Mouse (Mus musculus) CD8-positive naive resting alpha-beta T cell, adult 2 months (primary cell): ENCODE data around the gene 2310011J03Rik.
"Not testable (repeated sequence)": the region's sequence is repeated elsewhere in the genome, so short reads cannot be mapped to it uniquely, and the experiment has no call there.

Source experiments
- DNase-seq, 2 experiments: peaks; one replicate each; pipeline ENCODE4 v3.0.0; 2022; ENCODE audit warnings: low read depth in 2 of 2, low spot score in 2 of 2

Gene 2310011J03Rik

DNA sequence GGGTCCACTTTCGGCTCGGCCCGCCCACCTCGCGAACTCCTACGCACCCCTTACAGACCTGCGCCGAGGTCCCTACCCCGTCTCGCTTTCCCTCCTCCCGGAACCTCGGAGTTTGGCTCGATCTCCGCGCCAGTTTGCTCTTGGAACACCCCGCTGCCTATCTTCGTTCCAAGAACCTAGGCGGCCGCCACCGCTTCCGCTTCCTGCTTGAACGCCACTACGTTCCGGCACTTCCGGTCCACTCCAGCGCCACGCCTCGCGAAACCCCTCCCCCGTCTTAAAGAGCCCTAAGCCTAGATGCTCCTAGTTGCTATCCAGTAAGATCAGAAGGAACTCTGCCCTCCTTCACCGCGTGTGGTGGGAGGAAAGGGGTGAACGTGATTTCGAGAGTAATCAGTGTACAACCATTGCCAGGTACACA, at the start of gene 2310011J03Rik:
2310011J03Rik (minus strand) TSS at position 198 of the 421 bp plus-strand sequence.
- DNase-seq: peak; percentile 76 to 87

DNA sequence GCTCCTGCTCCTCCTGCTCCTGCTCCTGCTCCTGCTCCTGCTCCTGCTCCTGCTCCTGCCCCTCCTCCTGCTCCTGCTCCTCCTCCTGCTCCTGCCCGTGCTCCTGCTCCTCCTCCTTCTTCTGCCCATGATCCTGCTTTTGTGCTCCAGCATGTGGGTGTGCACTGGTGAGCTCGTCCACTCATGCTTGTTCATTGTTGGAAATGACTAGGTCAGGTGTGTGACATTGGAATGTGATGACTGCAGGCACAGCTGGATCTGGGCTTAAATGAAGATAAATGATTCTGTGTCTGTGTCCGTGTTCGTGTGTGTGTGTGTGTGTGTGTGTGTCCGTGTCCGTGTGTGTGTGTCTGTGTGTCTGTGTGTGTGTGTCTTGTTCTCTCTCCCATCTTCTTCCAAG, 48.1 kb upstream of the 2310011J03Rik start:
- DNase-seq: no peak

DNA sequence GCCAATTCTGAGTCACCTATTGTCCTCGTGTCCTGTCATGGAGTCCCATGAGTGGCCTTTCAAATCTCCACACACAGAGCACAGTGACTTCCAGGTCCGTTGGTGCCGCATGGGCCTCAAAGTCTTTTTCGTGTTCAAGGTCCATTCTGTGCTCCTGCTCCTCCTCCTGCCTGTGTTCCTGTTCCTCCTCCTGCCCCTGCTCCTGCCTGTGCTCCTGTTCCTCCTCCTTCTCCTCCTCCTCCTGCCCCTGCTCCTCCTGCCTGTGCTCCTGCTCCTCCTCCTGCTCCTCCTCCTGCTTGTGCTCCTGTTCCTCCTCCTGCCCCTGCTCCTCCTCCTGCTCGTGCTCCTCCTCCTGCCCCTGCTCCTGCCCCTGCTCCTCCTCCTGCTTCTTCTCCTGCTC, 47.6 kb upstream of the 2310011J03Rik start:
- no peak for DNase-seq

DNA sequence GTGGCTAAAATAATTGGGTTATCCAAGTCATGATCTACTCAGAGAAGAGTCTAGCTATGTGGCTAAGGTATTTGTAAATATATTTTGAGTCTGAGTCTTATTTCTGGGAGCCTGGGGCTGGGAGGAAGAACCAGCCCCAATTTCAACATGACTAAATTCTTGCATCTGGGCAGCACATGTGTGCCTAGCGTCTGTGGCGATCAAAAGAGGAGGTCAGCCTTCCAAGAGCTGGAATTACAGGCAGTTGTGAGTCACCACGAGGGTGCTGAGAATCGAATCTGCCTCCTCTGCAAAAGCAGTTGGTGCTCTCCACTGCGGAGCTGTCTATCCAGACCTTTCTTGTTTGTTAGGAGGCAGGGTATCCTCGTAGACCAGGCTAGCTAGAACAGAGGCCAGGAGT, 45.4 kb upstream of the 2310011J03Rik start:
- no peak for DNase-seq

DNA sequence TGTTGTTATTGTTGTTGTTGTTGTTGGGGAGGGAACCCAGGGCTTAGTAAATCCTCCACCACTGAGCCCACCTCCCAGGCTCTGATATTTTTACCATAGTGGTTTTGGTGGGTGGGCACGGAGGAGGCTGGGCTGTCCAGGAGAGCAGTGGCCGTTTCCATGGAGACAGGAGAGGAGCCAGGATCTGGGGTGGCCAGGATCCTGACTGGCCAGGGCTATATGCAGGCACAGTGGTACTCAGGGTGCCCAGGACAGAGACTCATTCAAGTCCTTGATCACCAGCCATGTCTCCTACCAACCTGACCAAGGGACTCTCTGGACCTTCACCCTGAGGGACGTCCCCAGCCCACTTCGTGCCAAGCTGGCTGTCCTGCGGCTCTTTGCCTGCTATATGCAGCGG, 43.4 kb upstream of the 2310011J03Rik start:
- DNase-seq: no peak

DNA sequence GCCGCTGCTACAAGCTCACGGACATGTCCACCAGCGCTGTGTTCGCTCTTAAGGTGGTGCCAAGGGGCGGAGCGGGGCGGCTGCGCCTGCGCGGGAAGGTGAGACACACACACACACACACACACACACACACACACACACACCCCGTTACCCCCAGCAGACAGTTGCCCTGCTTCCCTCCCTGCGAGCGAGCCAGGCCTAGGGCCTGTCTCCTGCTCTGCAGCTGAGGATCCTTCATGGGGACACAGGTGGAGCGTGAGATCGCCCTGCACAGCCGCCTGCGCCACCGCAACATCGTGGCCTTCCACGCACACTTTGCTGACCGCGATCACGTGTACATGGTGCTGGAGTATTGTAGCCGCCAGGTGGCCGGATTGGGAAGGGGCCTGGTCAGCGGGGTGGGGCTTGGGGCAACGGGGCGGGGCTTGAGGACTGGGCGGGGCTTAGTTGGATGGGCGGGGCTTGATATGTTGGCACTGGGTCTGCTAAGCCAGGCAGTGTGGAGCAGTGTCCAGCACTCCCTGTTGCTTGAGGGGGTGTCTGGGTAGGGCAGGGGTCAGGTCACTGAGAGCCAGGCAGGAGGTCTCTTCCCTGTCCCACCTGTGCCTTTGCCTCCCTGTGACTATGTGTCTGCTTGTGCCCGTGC, 37.8 kb upstream of the 2310011J03Rik start:
- no peak for DNase-seq

DNA sequence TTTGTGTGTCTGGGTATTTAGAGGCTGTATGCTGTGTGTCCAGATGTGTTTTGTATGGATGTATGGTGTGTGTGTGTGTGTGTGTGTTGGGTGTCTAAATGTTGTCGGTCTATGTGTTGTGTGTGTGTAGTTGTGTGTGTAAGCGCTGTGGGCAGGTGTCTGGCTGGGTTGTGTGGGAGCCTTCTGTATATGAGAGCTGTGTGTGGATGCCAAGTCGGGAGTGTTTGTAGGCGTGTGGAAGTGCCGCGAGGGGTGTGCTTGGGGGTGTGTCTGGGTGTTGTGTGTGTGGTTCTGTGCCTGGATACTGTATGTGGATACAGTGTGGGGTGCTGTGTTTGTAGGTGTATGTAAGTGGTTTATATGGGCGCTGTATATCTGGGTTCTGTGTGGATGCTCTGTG, 37.0 kb upstream of the 2310011J03Rik start:
- no peak for DNase-seq

DNA sequence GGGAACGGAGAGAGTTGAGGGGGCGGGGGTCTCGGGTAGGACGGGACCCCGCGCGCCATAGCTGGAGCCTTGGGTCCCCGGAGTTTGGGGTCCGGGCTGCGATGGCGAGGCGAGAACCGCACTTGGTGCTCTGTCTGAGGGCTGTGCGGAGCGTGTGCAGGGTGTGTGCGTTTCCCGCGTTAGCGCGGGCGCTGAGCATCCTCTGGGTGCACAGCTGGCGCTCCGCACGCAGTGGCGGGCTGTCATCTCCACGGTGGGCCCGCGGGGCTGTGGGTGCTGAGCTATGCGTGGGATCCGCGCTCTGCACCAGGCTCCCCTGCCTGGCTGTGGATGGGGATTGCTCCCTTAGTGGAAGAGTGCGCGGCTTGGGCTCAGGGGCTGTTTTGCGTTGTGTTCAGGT, 36.4 kb upstream of the 2310011J03Rik start:
- DNase-seq: no peak

DNA sequence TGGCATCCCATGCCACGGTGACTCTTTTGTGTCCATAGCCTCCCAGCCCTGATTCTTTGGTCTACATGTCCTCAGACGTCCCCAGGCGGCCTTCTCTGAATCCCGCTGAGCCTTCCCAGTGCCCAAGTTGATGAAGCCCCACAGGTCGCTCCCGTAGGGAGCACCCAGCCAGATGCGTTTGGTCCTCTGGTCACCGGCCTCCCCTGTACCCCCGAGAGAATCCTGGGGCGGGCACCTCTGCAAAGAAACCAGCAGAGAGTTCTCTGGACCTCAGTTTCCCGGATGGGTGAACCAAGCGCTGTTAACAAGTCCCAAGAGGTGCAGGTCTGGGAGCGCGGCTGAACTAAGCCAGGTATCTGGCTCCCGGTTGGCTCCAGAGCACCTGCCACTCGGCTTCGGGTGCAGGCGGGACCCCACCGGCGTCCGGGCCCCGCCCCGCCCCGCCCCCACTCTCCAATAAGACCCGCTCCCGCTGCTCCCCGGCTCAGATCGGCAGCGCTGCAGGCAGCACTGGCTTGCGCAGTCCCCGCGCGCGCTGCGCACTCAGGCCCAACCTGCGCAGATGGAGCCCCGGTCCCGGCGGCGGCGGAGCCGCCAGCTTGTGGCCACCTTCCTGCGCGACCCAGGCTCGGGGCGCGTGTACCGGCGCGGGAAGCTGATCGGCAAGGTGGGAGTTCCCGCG, 35.8 kb upstream of the 2310011J03Rik start, which contains the start of gene Plk5:
Plk5 (plus strand) TSS at position 459 of the 682 bp plus-strand sequence.
- no peak for DNase-seq

DNA sequence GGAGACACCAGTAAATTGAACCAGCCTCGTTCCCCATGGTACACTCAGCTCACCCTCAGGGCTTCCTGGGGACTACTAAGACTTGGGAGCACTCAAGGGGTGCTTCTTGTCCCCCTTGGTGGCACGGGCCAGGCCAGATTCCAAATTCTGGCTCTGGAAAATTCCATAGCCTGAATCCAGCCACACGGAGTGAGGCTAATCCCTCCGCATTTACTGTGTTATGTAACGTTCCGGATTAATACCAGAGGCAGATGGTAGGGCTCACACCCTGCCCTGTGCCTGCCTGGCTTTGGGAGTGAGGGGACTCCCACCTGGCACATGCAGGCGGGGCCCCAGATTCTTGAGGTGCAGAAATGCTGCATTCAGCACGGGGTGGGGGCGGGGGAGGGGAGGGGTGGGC, 35.1 kb upstream of the 2310011J03Rik start:
- DNase-seq: no peak

DNA sequence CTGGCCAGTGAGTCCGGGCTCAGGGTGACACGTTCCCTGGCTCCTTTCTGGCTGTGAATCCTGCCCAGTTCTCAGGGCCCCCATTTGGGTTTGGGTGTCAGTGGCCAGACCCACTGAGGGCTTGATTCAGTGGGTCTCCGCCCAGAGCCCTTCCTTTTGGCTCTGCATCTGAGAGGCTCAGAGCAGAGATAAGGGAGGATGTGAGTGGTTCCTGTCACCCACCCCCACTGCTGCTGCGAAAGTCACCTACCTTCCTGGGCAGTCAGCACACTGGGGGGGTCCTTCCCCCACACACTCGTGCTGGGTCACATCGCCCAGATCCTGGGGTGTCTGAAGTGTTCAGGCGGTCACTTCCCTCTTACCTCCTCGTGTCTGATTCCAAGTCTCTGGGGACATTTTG, 32.4 kb upstream of the 2310011J03Rik start:
- no peak for DNase-seq

DNA sequence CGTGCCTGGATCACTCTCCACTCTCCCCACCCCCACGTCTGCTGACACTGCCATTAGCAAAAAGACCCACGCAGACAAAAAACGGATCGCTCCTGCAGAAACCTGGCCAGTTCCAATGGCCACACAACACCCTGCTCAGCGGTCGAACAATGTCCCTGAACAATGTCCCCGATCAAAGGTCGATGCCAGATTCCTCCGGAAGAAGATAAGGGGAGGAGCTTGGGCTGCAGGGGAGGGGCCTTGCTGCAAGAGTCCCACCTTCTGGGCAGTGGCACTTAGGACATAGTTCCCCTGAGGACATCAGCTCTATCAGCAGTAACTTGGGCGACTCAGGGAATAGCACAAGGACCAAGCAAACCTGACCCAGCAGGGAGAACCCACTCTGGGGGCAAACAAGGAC, 31.6 kb upstream of the 2310011J03Rik start:
- DNase-seq: no peak

DNA sequence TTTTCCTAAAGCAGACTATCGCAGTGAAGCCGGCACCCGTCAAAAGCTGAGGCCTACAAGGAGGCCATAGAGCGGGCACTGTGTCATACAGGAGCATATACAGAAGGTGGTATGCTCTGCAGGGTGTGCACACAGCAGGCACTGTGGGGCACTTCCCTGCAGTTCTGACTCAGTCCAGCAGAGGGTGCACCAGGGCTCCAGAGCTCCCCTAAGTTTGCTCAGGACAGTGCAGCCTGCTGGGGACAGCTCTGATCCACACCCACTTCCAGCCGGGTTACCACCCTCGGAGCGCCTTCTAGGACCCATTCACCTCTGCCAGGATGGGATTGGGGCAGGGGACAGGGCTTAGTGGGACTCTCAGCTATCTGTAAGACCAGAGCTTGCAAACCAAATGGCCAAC, 30.0 kb upstream of the 2310011J03Rik start:
- peak; percentile 81 to 86 for DNase-seq

DNA sequence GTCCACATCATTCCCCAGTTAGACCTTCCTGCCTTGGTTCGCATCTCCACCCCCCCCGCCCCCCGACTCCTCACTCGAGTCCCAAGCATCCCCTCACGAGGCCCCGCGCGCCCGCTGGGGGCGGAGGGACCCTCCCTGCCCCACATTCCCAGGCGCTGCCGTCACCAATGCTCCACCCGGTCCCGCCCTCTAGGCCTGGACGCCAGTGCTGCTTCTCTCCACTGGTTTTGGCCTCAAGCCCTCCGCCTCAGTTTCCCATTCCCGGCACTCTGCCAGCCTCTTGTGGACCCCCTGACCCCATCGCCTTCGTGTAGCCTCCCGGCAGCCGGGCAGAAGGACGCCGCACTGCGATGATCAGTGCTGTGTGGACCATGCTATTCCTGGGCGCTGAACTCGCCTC, 28.6 kb upstream of the 2310011J03Rik start:
- DNase-seq: no peak

DNA sequence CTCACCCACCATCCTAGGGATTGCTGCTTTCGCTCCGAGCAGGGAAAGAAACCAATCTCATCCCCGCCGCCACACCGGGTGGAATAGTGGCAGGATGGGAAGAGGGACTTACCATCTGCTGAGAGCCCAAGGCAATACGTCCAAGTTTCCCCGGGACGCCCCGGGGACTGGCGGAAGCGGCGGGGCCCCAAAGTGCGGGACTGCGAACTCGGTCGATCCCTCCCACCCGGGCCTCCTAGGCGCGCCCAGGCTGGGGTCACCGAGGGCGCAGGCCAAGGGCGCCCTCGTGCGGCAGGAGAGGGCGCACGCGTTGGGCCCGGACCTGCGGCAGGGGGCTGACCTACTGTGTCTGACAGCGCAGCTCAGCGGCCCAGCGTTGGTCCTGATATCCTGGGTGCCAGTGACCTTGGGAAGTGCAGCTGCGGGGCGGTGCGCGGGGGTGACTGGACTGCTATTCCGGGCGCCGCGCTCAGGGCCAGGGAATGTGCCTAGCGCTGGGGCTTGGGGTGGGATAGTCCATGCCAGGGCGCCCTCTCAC, 28.0 kb upstream of the 2310011J03Rik start, which contains the start of gene Adamtsl5:
Adamtsl5 (minus strand) TSS at position 169 of the 538 bp plus-strand sequence.
- peak; percentile 54 to 63 for DNase-seq

DNA sequence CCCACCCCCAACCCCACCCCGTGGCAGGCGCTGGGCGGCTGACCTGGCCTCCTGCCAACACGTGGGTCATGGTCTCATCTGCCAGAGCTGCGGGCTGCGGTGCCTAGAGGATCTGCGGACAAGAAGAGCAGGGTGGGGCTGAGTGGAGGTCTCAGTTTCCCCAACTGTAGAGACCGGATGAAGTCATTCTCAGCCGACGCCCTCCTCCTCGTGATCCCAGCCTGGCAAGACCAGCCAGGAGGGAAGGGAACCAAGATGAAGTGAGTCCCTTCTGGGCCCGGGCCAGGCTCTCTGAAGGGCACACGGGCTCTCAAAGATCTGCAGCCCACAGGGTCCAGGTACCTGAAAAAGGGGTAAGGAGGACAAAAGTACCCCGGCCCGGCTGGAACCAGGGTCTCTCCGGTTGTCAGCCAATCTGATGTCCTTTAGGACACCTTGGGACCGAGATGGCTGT, 27.2 kb upstream of the 2310011J03Rik start:
- DNase-seq: no peak

DNA sequence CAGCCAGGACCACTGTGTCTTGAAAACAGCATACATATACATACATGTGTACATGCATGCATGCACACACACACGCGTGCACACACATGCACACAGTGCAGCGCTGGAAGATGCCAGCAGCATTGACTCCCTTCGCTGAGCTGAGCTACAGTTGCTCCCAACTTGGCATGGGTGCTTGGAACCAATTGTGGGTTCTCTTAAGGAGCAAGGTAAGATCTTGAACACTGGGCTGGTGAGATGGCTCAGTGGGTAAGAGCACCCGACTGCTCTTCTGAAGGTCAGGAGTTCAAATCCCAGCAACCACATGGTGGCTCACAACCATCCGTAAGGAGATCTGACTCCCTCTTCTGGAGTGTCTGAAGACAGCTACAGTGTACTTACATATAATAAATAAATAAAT, 25.6 kb upstream of the 2310011J03Rik start:
- not testable (repeated sequence) for DNase-seq

DNA sequence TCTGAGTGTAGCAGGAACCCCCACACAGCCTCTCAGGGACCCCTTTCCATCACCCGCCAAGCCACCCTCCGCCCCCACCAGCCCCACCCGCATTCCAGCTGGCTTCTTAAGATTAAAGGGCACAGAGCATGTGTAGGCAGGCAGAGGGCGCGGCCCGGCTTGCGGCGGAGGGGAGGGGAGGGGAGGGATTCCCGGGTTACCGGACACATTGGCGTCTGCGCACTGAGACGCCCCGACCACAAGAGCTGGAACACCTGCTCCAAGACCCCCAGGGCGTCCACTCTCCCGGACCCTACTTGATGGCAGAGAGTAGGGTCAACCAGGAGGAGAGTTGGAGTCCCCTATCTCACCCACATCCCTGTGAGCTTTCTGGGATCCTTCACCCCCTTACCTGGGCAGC, 24.8 kb upstream of the 2310011J03Rik start:
- DNase-seq: no peak

DNA sequence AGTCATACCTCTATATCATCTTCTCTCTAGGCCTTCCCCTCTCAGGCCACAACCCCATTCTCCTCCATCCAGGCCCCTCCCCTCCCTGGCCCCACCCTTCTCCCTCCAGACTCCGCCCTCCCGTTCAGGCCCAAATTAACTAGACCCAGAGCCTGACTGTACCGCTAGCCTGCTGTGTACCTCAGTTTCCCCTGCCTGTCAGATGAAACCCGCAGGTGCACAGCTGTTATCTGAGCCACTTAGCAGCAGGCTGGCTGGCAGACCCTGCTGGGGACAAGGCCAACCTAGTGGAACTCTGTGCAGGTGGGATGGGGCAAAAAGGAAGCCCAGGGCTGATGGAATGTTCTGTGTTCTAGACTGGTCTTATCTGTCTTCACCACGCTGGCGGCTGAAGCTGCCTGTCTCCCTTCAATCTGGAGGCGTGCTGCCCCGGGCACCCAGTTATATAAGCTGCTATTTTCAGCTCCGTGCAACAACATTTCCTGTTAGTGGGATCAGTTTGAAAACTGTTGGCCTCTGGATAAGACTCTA, 23.9 kb upstream of the 2310011J03Rik start:
- no peak for DNase-seq

DNA sequence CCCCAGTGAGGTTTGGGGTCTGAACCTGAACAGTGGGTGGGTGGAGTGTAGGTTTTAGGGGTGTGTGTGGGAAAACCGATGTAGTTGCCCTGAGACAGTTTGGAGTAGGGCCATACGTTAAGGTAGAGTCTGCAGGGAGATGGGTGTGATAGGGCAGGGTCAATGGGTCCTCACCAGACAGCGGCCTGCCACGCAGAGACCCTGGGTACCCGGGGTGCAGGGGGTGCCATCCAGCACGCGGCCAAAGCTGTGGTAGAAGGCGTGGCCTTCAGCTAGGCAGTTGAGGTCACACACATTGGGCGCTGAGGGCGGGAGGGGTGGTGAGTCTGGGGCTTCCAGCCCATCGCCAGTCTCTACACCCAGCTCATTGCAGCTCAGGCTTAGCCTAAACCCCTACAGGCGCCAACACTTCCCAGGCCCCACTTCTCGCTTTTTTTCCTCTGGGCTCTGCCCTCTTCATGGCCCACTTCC, 23.1 kb upstream of the 2310011J03Rik start:
- DNase-seq: no peak

DNA sequence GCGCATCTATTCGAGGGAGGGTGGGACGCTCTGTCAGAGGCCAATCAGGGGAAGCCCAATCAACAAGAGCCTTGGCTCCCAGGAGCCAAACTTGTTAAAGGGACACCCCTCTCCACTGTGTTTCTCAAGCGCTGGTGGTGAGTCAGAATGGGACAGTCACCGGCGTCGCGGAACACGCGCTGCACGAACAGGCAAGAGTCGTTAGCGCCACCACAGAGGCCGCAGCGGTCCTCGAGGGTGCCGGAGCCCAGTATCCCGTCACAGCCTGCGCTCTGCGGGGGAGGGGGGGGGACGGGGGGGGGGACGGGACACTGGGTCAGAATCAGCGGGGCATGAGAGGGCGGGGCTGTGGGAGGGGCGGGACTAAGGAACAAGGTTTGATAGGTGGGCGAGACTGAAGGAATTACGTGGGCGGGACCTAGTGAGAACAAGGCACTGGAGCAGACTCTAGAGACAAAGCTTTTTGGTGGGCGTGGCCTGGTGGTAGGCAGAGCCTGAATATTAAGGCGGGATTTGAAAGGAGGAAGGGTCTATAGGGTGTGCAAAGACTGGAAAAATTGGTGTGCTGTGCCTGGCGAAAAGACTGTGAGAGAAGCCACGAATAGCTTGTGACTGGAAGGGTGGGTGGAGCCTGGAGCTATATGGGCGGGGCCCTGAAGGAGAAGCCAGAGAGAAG, 22.6 kb upstream of the 2310011J03Rik start:
- DNase-seq: no peak
